Mouse (Mus musculus) adrenal gland (tissue): ENCODE measurements around the gene Sf3b4.
"Not testable (repeated sequence)": the region's sequence is repeated elsewhere in the genome, so short reads cannot be mapped to it uniquely, and the experiment has no call there.

Source experiments
- intact Hi-C: fragments of 180-260 bp; cut with DNase I; formaldehyde crosslinking; loops from one replicate; pipeline ENCODE4 v1.15.1; 2025

Sf3b4 gene

GRCm38 (mm10) chr3:96171583-96172196, 442 bp upstream of the Sf3b4 start:
- intact Hi-C loops, result no loop called here

- intact Hi-C loops, result no loop called here
Observed at GRCm38 (mm10) chr3:96173185-96173584, 1.1 kb downstream of the Sf3b4 start.

GRCm38 (mm10) chr3:96174042-96174441, 1.9 kb downstream of the Sf3b4 start:
- intact Hi-C loops, result not testable (repeated sequence)

GRCm38 (mm10) chr3:96175251-96175650, 3.1 kb downstream of the Sf3b4 start:
- intact Hi-C loops, result no loop called here

GRCm38 (mm10) chr3:96178427-96178826, 6.3 kb downstream of the Sf3b4 start:
- intact Hi-C loops, result no loop called here

- intact Hi-C loops, result no loop called here
Observed at GRCm38 (mm10) chr3:96178902-96179301, 6.8 kb downstream of the Sf3b4 start.

- intact Hi-C loops, result no loop called here
Observed at GRCm38 (mm10) chr3:96179531-96179930, 7.4 kb downstream of the Sf3b4 start.

GRCm38 (mm10) chr3:96180727-96181477, 8.8 kb downstream of the Sf3b4 start, which contains the start of gene Sv2a:
Sv2a (plus strand) TSS chr3:96181151.
- intact Hi-C loops, result no loop called here

GRCm38 (mm10) chr3:96181510-96182381, 9.6 kb downstream of the Sf3b4 start:
- intact Hi-C loops, result no loop called here

- intact Hi-C loops, result no loop called here
Observed at GRCm38 (mm10) chr3:96182382-96182776, 10.2 kb downstream of the Sf3b4 start.

GRCm38 (mm10) chr3:96192977-96193376, 20.8 kb downstream of the Sf3b4 start:
- intact Hi-C loops, result no loop called here

- intact Hi-C loops, result no loop called here
Observed at GRCm38 (mm10) chr3:96194966-96195365, 22.8 kb downstream of the Sf3b4 start.

GRCm38 (mm10) chr3:96195616-96196313, 23.6 kb downstream of the Sf3b4 start:
- intact Hi-C loops, result no loop called here

GRCm38 (mm10) chr3:96196437-96197128, 24.5 kb downstream of the Sf3b4 start:
- intact Hi-C loops, result no loop called here

GRCm38 (mm10) chr3:96197129-96197749, 25.1 kb downstream of the Sf3b4 start:
- intact Hi-C loops, result no loop called here

- intact Hi-C loops, result no loop called here
Observed at GRCm38 (mm10) chr3:96198181-96198580, 26.0 kb downstream of the Sf3b4 start.

GRCm38 (mm10) chr3:96198601-96199251, 26.6 kb downstream of the Sf3b4 start:
- intact Hi-C loops, result not testable (repeated sequence)

- intact Hi-C loops, result no loop called here
Observed at GRCm38 (mm10) chr3:96199731-96200130, 27.6 kb downstream of the Sf3b4 start.

- intact Hi-C loops, result no loop called here
Observed at GRCm38 (mm10) chr3:96207819-96208218, 35.7 kb downstream of the Sf3b4 start.

- intact Hi-C loops, result no loop called here
Observed at GRCm38 (mm10) chr3:96209242-96209641, 37.1 kb downstream of the Sf3b4 start.
